Mouse (Mus musculus): ENCODE measurements around the gene Iqcd. TPM values are rescaled to one million over a fixed set of nuclear protein-coding genes. Genes with fewer than 3 reads are reported as not detected.

The Iqcd gene
- polyA plus RNA-seq, 2 experiments, result 0.12 to 1.4 TPM

GRCm38 (mm10) chr5:120647361-120647760 is 58.5 kb downstream of the Iqcd start:
- WGBS, result 69% methylated on average over 4 of the region's 4 CpGs
- no peak for TF ChIP-seq POLR2A (IDR thresholded peaks at IDR 0.05; ENCODE audit: borderline replicate concordance, extremely low read depth, insufficient read depth, insufficient read length)
- DNase-seq (ENCODE audit: low spot score) (no peak), ATAC-seq (ENCODE audit: low FRiP score, low read depth) (no peak)
- peaks cover 3% of the 10 kb centered on the region; the same call in 1 of the 2 replicates for H3K4me1 ChIP-seq (ENCODE audit: control insufficient read depth, insufficient read depth, low read length)
- no peak overlapping the region for H3K4me3 ChIP-seq (replicated peaks; ENCODE audit: low read length)
- no peak overlapping the region for H3K27ac ChIP-seq (replicated peaks; ENCODE audit: low read depth, low read length)
- H3K4me2 ChIP-seq (replicated peaks; ENCODE audit: low read depth, low read length, severe bottlenecking), result no peak overlapping the region
- no peaks in the 10 kb centered on the region for H3K36me3 ChIP-seq (ENCODE audit: control insufficient read depth, insufficient read depth, low read length)
- H3K9me3 ChIP-seq (ENCODE audit: control insufficient read depth, low read length), result no peaks in the 10 kb centered on the region
- H3K27me3 ChIP-seq (ENCODE audit: control insufficient read depth, insufficient read depth, low read length), result peaks cover 39% of the 10 kb centered on the region
- no peak overlapping the region for H3K9ac ChIP-seq (ENCODE audit: low read depth, low read length, severe bottlenecking)

- TF ChIP-seq POLR2A (IDR thresholded peaks at IDR 0.05; ENCODE audit: borderline replicate concordance, extremely low read depth, insufficient read depth, insufficient read length), result no peak
- peaks cover 3% of the 10 kb centered on the region; the same call in 1 of the 2 replicates for H3K4me1 ChIP-seq (ENCODE audit: control insufficient read depth, insufficient read depth, low read length)
- H3K27me3 ChIP-seq (ENCODE audit: control insufficient read depth, insufficient read depth, low read length), result peaks cover 39% of the 10 kb centered on the region
- ATAC-seq (ENCODE audit: low FRiP score, low read depth), result no peak
- WGBS, result 34% methylated on average over 12 of the region's 12 CpGs
- H3K27ac ChIP-seq (replicated peaks; ENCODE audit: low read depth, low read length), result no peak overlapping the region
- no peak overlapping the region for H3K4me3 ChIP-seq (replicated peaks; ENCODE audit: low read length)
- H3K9ac ChIP-seq (ENCODE audit: low read depth, low read length, severe bottlenecking), result no peak overlapping the region
- H3K36me3 ChIP-seq (ENCODE audit: control insufficient read depth, insufficient read depth, low read length), result no peaks in the 10 kb centered on the region
- no peak overlapping the region for H3K4me2 ChIP-seq (replicated peaks; ENCODE audit: low read depth, low read length, severe bottlenecking)
- no peaks in the 10 kb centered on the region for H3K9me3 ChIP-seq (ENCODE audit: control insufficient read depth, low read length)
- DNase-seq (ENCODE audit: low spot score), result no peak
Observed at GRCm38 (mm10) chr5:120647814-120648491, 59.1 kb downstream of the Iqcd start.

GRCm38 (mm10) chr5:120648569-120649373 is 60.0 kb downstream of the Iqcd start, which contains the start of gene Rasal1:
Rasal1 (plus strand) TSS chr5:120648812.
- ATAC-seq (ENCODE audit: low FRiP score, low read depth), result no peak

GRCm38 (mm10) chr5:120649374-120649933 is 60.6 kb downstream of the Iqcd start:
- Histone ChIP-seq H3K27me3 (ENCODE audit: control insufficient read depth, insufficient read depth, low read length) (peaks cover 39% of the 10 kb centered on the region), H3K27ac (replicated peaks; ENCODE audit: low read depth, low read length) (no peak overlapping the region), H3K4me3 (replicated peaks; ENCODE audit: low read length) (peak overlapping the region; percentile 22), H3K9me3 (ENCODE audit: control insufficient read depth, low read length) (no peaks in the 10 kb centered on the region), H3K4me1 (ENCODE audit: control insufficient read depth, insufficient read depth, low read length) (peaks cover 3% of the 10 kb centered on the region; the same call in 1 of the 2 replicates), H3K36me3 (ENCODE audit: control insufficient read depth, insufficient read depth, low read length) (no peaks in the 10 kb centered on the region), H3K9ac (ENCODE audit: low read depth, low read length, severe bottlenecking) (no peak overlapping the region), H3K4me2 (replicated peaks; ENCODE audit: low read depth, low read length, severe bottlenecking) (peak overlapping the region; percentile 39)
- ATAC-seq (ENCODE audit: low FRiP score, low read depth), result no peak
- 4% methylated on average over 20 of the region's 21 CpGs for WGBS
- TF ChIP-seq POLR2A (IDR thresholded peaks at IDR 0.05; ENCODE audit: borderline replicate concordance, extremely low read depth, insufficient read depth, insufficient read length), result no peak
- DNase-seq (ENCODE audit: low spot score), result no peak

More at GRCm38 (mm10) chr5:120648569-120649373, 60.0 kb downstream of the Iqcd start, which contains the start of gene Rasal1:
- no peaks in the 10 kb centered on the region for H3K9me3 ChIP-seq (ENCODE audit: control insufficient read depth, low read length)
- no peak within 1 kb of the TSS for H3K27ac ChIP-seq (replicated peaks; ENCODE audit: low read depth, low read length)
- H3K36me3 ChIP-seq (ENCODE audit: control insufficient read depth, insufficient read depth, low read length), result no peaks in the 10 kb centered on the region
- H3K27me3 ChIP-seq (ENCODE audit: control insufficient read depth, insufficient read depth, low read length), result peaks cover 39% of the 10 kb centered on the region
- peaks cover 3% of the 10 kb centered on the region; the same call in 1 of the 2 replicates for H3K4me1 ChIP-seq (ENCODE audit: control insufficient read depth, insufficient read depth, low read length)
- no peak for TF ChIP-seq POLR2A (IDR thresholded peaks at IDR 0.05; ENCODE audit: borderline replicate concordance, extremely low read depth, insufficient read depth, insufficient read length)
- no peak for DNase-seq (ENCODE audit: low spot score)
- no peak within 1 kb of the TSS for H3K9ac ChIP-seq (ENCODE audit: low read depth, low read length, severe bottlenecking)
- peak within 1 kb of the TSS; percentile 22 for H3K4me3 ChIP-seq (replicated peaks; ENCODE audit: low read length)
- H3K4me2 ChIP-seq (replicated peaks; ENCODE audit: low read depth, low read length, severe bottlenecking), result peak within 1 kb of the TSS; percentile 39
- 2% methylated on average over 41 of the region's 53 CpGs for WGBS

- H3K27ac ChIP-seq (replicated peaks; ENCODE audit: low read depth, low read length), result no peak overlapping the region
- no peaks in the 10 kb centered on the region for H3K9me3 ChIP-seq (ENCODE audit: control insufficient read depth, low read length)
- ATAC-seq (ENCODE audit: low FRiP score, low read depth) (no peak), DNase-seq (ENCODE audit: low spot score) (no peak)
- H3K36me3 ChIP-seq (ENCODE audit: control insufficient read depth, insufficient read depth, low read length), result no peaks in the 10 kb centered on the region
- no peak overlapping the region for H3K9ac ChIP-seq (ENCODE audit: low read depth, low read length, severe bottlenecking)
- 18% methylated on average over 13 of the region's 13 CpGs for WGBS
- TF ChIP-seq POLR2A (IDR thresholded peaks at IDR 0.05; ENCODE audit: borderline replicate concordance, extremely low read depth, insufficient read depth, insufficient read length), result no peak
- peaks cover 3% of the 10 kb centered on the region; the same call in 1 of the 2 replicates for H3K4me1 ChIP-seq (ENCODE audit: control insufficient read depth, insufficient read depth, low read length)
- no peak overlapping the region for H3K4me2 ChIP-seq (replicated peaks; ENCODE audit: low read depth, low read length, severe bottlenecking)
- peaks cover 39% of the 10 kb centered on the region for H3K27me3 ChIP-seq (ENCODE audit: control insufficient read depth, insufficient read depth, low read length)
- H3K4me3 ChIP-seq (replicated peaks; ENCODE audit: low read length), result no peak overlapping the region
Observed at GRCm38 (mm10) chr5:120649938-120650337, 61.1 kb downstream of the Iqcd start.

All from limb, embryonic 14.5 days (tissue).